Mouse (Mus musculus) heart, adult 8-10 months (tissue): ENCODE measurements around the gene Phlpp1. TPM values are rescaled to one million over a fixed set of nuclear protein-coding genes. Genes with fewer than 3 reads are reported as not detected.

Source experiments
- DNase-seq: peaks from one replicate; pipeline ENCODE4 v3.0.0; 2022; ENCODE audit warnings: low spot score
- total RNA-seq, 4 experiments: library from RNA; stranded (reverse); gene quantifications; 2 replicates each; pipeline ENCODE4 v1.2.4; 2022

The Phlpp1 gene
- total RNA-seq, 4 experiments from 2014 or later: 15.4 to 17.3 (median 16.4) TPM

GRCm38 (mm10) chr1:106386542-106386941 lies 215.0 kb downstream of the Phlpp1 start:
- no peak for DNase-seq

GRCm38 (mm10) chr1:106387264-106387663 lies 215.7 kb downstream of the Phlpp1 start:
- no peak for DNase-seq

GRCm38 (mm10) chr1:106389673-106390072 lies 218.1 kb downstream of the Phlpp1 start:
- DNase-seq: peak; percentile 40

- DNase-seq: no peak
These were observed 221.5 kb downstream of the Phlpp1 start for GRCm38 (mm10) chr1:106393072-106393471.

- no peak for DNase-seq
These were observed 223.1 kb downstream of the Phlpp1 start for GRCm38 (mm10) chr1:106394678-106395077.

- peak; percentile 82 for DNase-seq
These were observed 223.9 kb downstream of the Phlpp1 start for GRCm38 (mm10) chr1:106395476-106395875.

GRCm38 (mm10) chr1:106400900-106401634 lies 229.5 kb downstream of the Phlpp1 start:
- peak; percentile 56 for DNase-seq

- DNase-seq: no peak
These were observed 231.5 kb downstream of the Phlpp1 start for GRCm38 (mm10) chr1:106403011-106403501.

GRCm38 (mm10) chr1:106406852-106407251 lies 235.3 kb downstream of the Phlpp1 start:
- no peak for DNase-seq

GRCm38 (mm10) chr1:106407963-106408440 lies 236.4 kb downstream of the Phlpp1 start:
- DNase-seq: peak; percentile 62

GRCm38 (mm10) chr1:106410858-106411257 lies 239.3 kb downstream of the Phlpp1 start:
- no peak for DNase-seq

GRCm38 (mm10) chr1:106425128-106425936 lies 253.8 kb downstream of the Phlpp1 start:
- no peak for DNase-seq

- no peak for DNase-seq
These were observed 256.6 kb downstream of the Phlpp1 start for GRCm38 (mm10) chr1:106428170-106428569.

- no peak for DNase-seq
These were observed 257.0 kb downstream of the Phlpp1 start for GRCm38 (mm10) chr1:106428580-106428979.

GRCm38 (mm10) chr1:106433580-106433979 lies 262.0 kb downstream of the Phlpp1 start:
- DNase-seq: no peak

Other genes starting within 250 kb of the Phlpp1 start
- 10 to 100 TPM in 1 of 4 experiments, 1 to 10 TPM in 3; 7.9 to 10.5 (median 10.0) TPM for gene Zcchc2, start 181.3 kb upstream of the Phlpp1 start, total RNA-seq